9 mouse cellular contexts compared by ENCODE assay signal in genomic region chr8:77154496-77154895, GRCm38 (mm10).
DNase-seq lines count a peak whose midpoint lies in the region; TF ChIP-seq lines count a peak whose summit lies in the region.
"Had no signal": no experiment of that assay in that cellular context is flagged by ENCODE, and none has a peak within 500 bp of the region (broad histone marks: within the 10 kb centered on the region; RNA-seq: fewer than 3 reads in every experiment).

No protein-coding gene starts in this region.

- intact Hi-C loops in left cerebral cortex, adult 2 months (cut with DNase I) = loop anchor here (10.0 kb wide), 1 partner anchor 190 kb away; no protein-coding TSS in a partner anchor
- intact Hi-C loops in left cerebral cortex, postnatal 4 days (cut with DNase I) = no loop called here
- intact Hi-C loops in left cerebral cortex, postnatal 14 days (cut with DNase I) = no loop called here

- peak; percentile 16 for DNase-seq in adrenal gland, postnatal 14 days
- no peak for DNase-seq in adrenal gland, postnatal 25 days
- no peak for DNase-seq in left cerebral cortex, adult 2 months (ENCODE audit: extremely low spot score in 1 of 2, low spot score in 2 of 2)
- DNase-seq in left cerebral cortex, postnatal 4 days = no peak
- DNase-seq in embryo, embryonic 11 days = peak; percentile 32
- DNase-seq in naive thymus-derived CD4-positive, alpha-beta T cell, adult 2 months (ENCODE audit: low read depth) = peak; percentile 52
- no peak for DNase-seq in right cerebral cortex, postnatal 14 days
- DNase-seq in left cerebral cortex, postnatal 14 days (ENCODE audit: low spot score in 2 of 2) = no peak

- no peak overlapping the region for H3K4me3 ChIP-seq in left cerebral cortex, adult 2 months

- TF ChIP-seq CTCF in left cerebral cortex, adult 2 months (IDR thresholded peaks at IDR 0.05) = peak; percentile 74

- no peak overlapping the region for H3K27ac ChIP-seq in left cerebral cortex, adult 2 months
- H3K27ac ChIP-seq: macrophage had no signal

Comparison
In these comparisons a context has a peak if more than half of its experiments do, and no peak if none do; other contexts are left out.
1. DNase-seq: peak in adrenal gland, postnatal 14 days (single experiment), embryo, embryonic 11 days (single experiment) and naive thymus-derived CD4-positive, alpha-beta T cell, adult 2 months (single experiment); none in adrenal gland, postnatal 25 days (single experiment), left cerebral cortex, adult 2 months (0 of 2), left cerebral cortex, postnatal 4 days (single experiment), right cerebral cortex, postnatal 14 days (single experiment) and left cerebral cortex, postnatal 14 days (0 of 2).